In genomic region chr4:156108606-156109546, GRCm38 (mm10) we compare ENCODE assay signal across 8 mouse cellular contexts. TPM values are rescaled to one million over a fixed set of nuclear protein-coding genes. Genes with fewer than 3 reads are reported as not detected.
DNase-seq lines count a peak whose midpoint lies in the region; ATAC-seq lines count a peak whose summit lies in the region.

No protein-coding gene starts in this region.

- H3K27ac ChIP-seq in forebrain, embryonic 11.5 days (ENCODE audit: low read depth, low read length) = peak overlapping the region; percentile 76
- H3K27ac ChIP-seq in hindbrain, embryonic 11.5 days (ENCODE audit: low read depth, low read length) = peak overlapping the region; percentile 58
- peak overlapping the region; percentile 42; the same call in 1 of the 2 replicates for H3K27ac ChIP-seq in limb, embryonic 11.5 days (replicated peaks; ENCODE audit: low read depth, low read length)
- H3K27ac ChIP-seq in midbrain, embryonic 11.5 days (ENCODE audit: low read depth, low read length) = peak overlapping the region; percentile 51; the same call in 1 of the 2 replicates
- peak overlapping the region; percentile 72; the same call in 1 of the 2 replicates for H3K27ac ChIP-seq in stomach, embryonic 14.5 days (ENCODE audit: low read length)

- H3K4me3 ChIP-seq in forebrain, embryonic 11.5 days (ENCODE audit: low read depth, low read length) = peak overlapping the region; percentile 68
- peak overlapping the region; percentile 81 for H3K4me3 ChIP-seq in hindbrain, embryonic 11.5 days (ENCODE audit: low read depth, low read length)
- peak overlapping the region; percentile 70 for H3K4me3 ChIP-seq in limb, embryonic 11.5 days (ENCODE audit: low read depth, low read length)
- H3K4me3 ChIP-seq in midbrain, embryonic 11.5 days (ENCODE audit: low read depth, low read length) = peak overlapping the region; percentile 77
- H3K4me3 ChIP-seq in stomach, embryonic 14.5 days (ENCODE audit: low read depth, low read length) = peak overlapping the region; percentile 87

- peak overlapping the region; percentile 50 for H3K4me2 ChIP-seq in forebrain, embryonic 11.5 days (ENCODE audit: low read depth, low read length, severe bottlenecking)
- H3K4me2 ChIP-seq in hindbrain, embryonic 11.5 days (replicated peaks; ENCODE audit: low read depth, low read length) = peak overlapping the region; percentile 43
- H3K4me2 ChIP-seq in limb, embryonic 11.5 days (ENCODE audit: low read depth, severe bottlenecking) = peak overlapping the region; percentile 44
- H3K4me2 ChIP-seq in midbrain, embryonic 11.5 days = peak overlapping the region; percentile 45
- H3K4me2 ChIP-seq in stomach, embryonic 14.5 days (replicated peaks; ENCODE audit: low read depth, low read length) = peak overlapping the region; percentile 27

- 33% methylated on average over 13 of the region's 13 CpGs for WGBS in forebrain, embryonic 11.5 days
- WGBS in hindbrain, embryonic 11.5 days = 31% methylated on average over 13 of the region's 13 CpGs
- 34% methylated on average over 13 of the region's 13 CpGs for WGBS in limb, embryonic 11.5 days
- 36% methylated on average over 13 of the region's 13 CpGs for WGBS in midbrain, embryonic 11.5 days
- 19% methylated on average over 13 of the region's 13 CpGs for WGBS in stomach, embryonic 14.5 days

- no peaks in the 10 kb centered on the region for H3K36me3 ChIP-seq in forebrain, embryonic 11.5 days (ENCODE audit: control insufficient read depth, insufficient read depth, low read length)
- H3K36me3 ChIP-seq in hindbrain, embryonic 11.5 days (ENCODE audit: control insufficient read depth, insufficient read depth, low read length) = no peaks in the 10 kb centered on the region
- H3K36me3 ChIP-seq in limb, embryonic 11.5 days (ENCODE audit: control insufficient read depth, insufficient read depth, low read length) = no peaks in the 10 kb centered on the region
- H3K36me3 ChIP-seq in midbrain, embryonic 11.5 days (ENCODE audit: control insufficient read depth, insufficient read depth, low read length) = no peaks in the 10 kb centered on the region
- H3K36me3 ChIP-seq in stomach, embryonic 14.5 days (ENCODE audit: control insufficient read depth, insufficient read depth, low read length) = no peaks in the 10 kb centered on the region

- H3K4me1 ChIP-seq in forebrain, embryonic 11.5 days (replicated peaks; ENCODE audit: control insufficient read depth, insufficient read depth, low read length) = peaks cover 4% of the 10 kb centered on the region; the same call in 1 of the 2 replicates
- H3K4me1 ChIP-seq in hindbrain, embryonic 11.5 days (replicated peaks; ENCODE audit: control insufficient read depth, insufficient read depth, low read length) = no peaks in the 10 kb centered on the region
- no peaks in the 10 kb centered on the region for H3K4me1 ChIP-seq in limb, embryonic 11.5 days (ENCODE audit: control insufficient read depth, insufficient read depth, low read length)
- H3K4me1 ChIP-seq in midbrain, embryonic 11.5 days (ENCODE audit: control insufficient read depth, insufficient read depth, low read length) = peaks cover 5% of the 10 kb centered on the region
- H3K4me1 ChIP-seq in stomach, embryonic 14.5 days (ENCODE audit: control insufficient read depth, insufficient read depth, low read length) = no peaks in the 10 kb centered on the region

- H3K9me3 ChIP-seq in forebrain, embryonic 11.5 days (ENCODE audit: control insufficient read depth, low read length) = no peaks in the 10 kb centered on the region
- H3K9me3 ChIP-seq in hindbrain, embryonic 11.5 days (ENCODE audit: control insufficient read depth, low read length) = no peaks in the 10 kb centered on the region
- no peaks in the 10 kb centered on the region for H3K9me3 ChIP-seq in limb, embryonic 11.5 days (ENCODE audit: control insufficient read depth, low read length)
- H3K9me3 ChIP-seq in midbrain, embryonic 11.5 days (ENCODE audit: control insufficient read depth, low read length) = no peaks in the 10 kb centered on the region
- H3K9me3 ChIP-seq in stomach, embryonic 14.5 days (ENCODE audit: control insufficient read depth, low read depth, low read length) = no peaks in the 10 kb centered on the region

- peak; percentile 45; the same call in 1 of the 2 replicates for ATAC-seq in forebrain, embryonic 11.5 days (replicated peaks; ENCODE audit: low FRiP score)
- ATAC-seq in hindbrain, embryonic 11.5 days (ENCODE audit: low FRiP score) = peak; percentile 58
- ATAC-seq in limb, embryonic 11.5 days (ENCODE audit: insufficient number of reproducible peaks, low FRiP score, low TSS enrichment, low read depth) = peak; percentile 55
- ATAC-seq in midbrain, embryonic 11.5 days (ENCODE audit: low FRiP score) = peak; percentile 39
- ATAC-seq in stomach, embryonic 14.5 days (ENCODE audit: insufficient number of reproducible peaks, insufficient read depth, low FRiP score, low read depth) = 0 out of 2 replicates have a peak, but pooled peaks have one; percentile 14

- DNase-seq in layer of hippocampus, adult 11-12 months (ENCODE audit: low spot score) = peak; percentile 9
- no peak for DNase-seq in layer of hippocampus, postnatal 25 days (ENCODE audit: extremely low spot score in 1 of 2, low spot score in 1 of 2)
- DNase-seq in c-Kit-positive CD71-positive TER-119-negative erythroid progenitor cells, embryonic 14.5 days (ENCODE audit: low read depth) = peak; percentile 42
- peak; percentile 73 for DNase-seq in forebrain, embryonic 11.5 days (ENCODE audit: low spot score)
- DNase-seq in hindbrain, embryonic 11.5 days (ENCODE audit: low spot score) = peak; percentile 71
- peak; percentile 71 for DNase-seq in limb, embryonic 11.5 days (ENCODE audit: low spot score)
- peak; percentile 85 for DNase-seq in midbrain, embryonic 11.5 days (ENCODE audit: low spot score, missing footprints)

- H3K27me3 ChIP-seq in forebrain, embryonic 11.5 days (ENCODE audit: control insufficient read depth, insufficient read depth, low read length) = no peaks in the 10 kb centered on the region
- H3K27me3 ChIP-seq in hindbrain, embryonic 11.5 days (ENCODE audit: control insufficient read depth, insufficient read depth, low read length) = no peaks in the 10 kb centered on the region
- no peaks in the 10 kb centered on the region for H3K27me3 ChIP-seq in limb, embryonic 11.5 days (ENCODE audit: control insufficient read depth, insufficient read depth, low read length)
- no peaks in the 10 kb centered on the region for H3K27me3 ChIP-seq in midbrain, embryonic 11.5 days (ENCODE audit: control insufficient read depth, insufficient read depth, low read length)
- H3K27me3 ChIP-seq in stomach, embryonic 14.5 days (ENCODE audit: control insufficient read depth, insufficient read depth, low read length) = no peaks in the 10 kb centered on the region

- peak overlapping the region; percentile 64 for H3K9ac ChIP-seq in forebrain, embryonic 11.5 days (ENCODE audit: low read length)
- H3K9ac ChIP-seq in hindbrain, embryonic 11.5 days (ENCODE audit: low read depth, low read length) = peak overlapping the region; percentile 42
- H3K9ac ChIP-seq in limb, embryonic 11.5 days (ENCODE audit: low read length) = peak overlapping the region; percentile 71
- H3K9ac ChIP-seq in midbrain, embryonic 11.5 days (ENCODE audit: low read length) = peak overlapping the region; percentile 58
- peak overlapping the region; percentile 45 for H3K9ac ChIP-seq in stomach, embryonic 14.5 days (replicated peaks; ENCODE audit: low read depth, low read length)

RNA-seq across cellular contexts. Expression of gene 9430015G10Rik, which starts 0.9 kb away (rescaled TPM):
- total RNA-seq in layer of hippocampus, postnatal 25 days (2021) = 10 to 100 TPM; 21.6 to 30.3 TPM
- polyA plus RNA-seq in forebrain, embryonic 11.5 days (2014; fragmentation: Nextera tagmentation; extraction: Ambion mirVana) = 83.6 and 84.0 TPM in 2 replicates
- 44.0 and 44.4 TPM in 2 replicates for polyA plus RNA-seq in hindbrain, embryonic 11.5 days (2014; fragmentation: Nextera tagmentation; extraction: Ambion mirVana)
- polyA plus RNA-seq in limb, embryonic 11.5 days (2014; fragmentation: Nextera tagmentation; extraction: Ambion mirVana) = 61.9 and 71.4 TPM in 2 replicates
- 49.5 and 55.7 TPM in 2 replicates for polyA plus RNA-seq in midbrain, embryonic 11.5 days (2014; fragmentation: Nextera tagmentation; extraction: Ambion mirVana)
- 35.9 and 38.4 TPM in 2 replicates for polyA plus RNA-seq in stomach, embryonic 14.5 days (2014; fragmentation: Nextera tagmentation; extraction: Ambion mirVana)

RNA-seq across cellular contexts. Expression of gene Rnf223, which starts 21.4 kb away (rescaled TPM):
- under 1 TPM; 0.59 to 0.89 TPM for total RNA-seq in layer of hippocampus, postnatal 25 days (2021)
- polyA plus RNA-seq in forebrain, embryonic 11.5 days (2014; fragmentation: Nextera tagmentation; extraction: Ambion mirVana) = 1.0 and 1.2 TPM in 2 replicates
- polyA plus RNA-seq in hindbrain, embryonic 11.5 days (2014; fragmentation: Nextera tagmentation; extraction: Ambion mirVana) = 0.73 and 0.76 TPM in 2 replicates
- 0.81 and 1.0 TPM in 2 replicates for polyA plus RNA-seq in limb, embryonic 11.5 days (2014; fragmentation: Nextera tagmentation; extraction: Ambion mirVana)
- polyA plus RNA-seq in midbrain, embryonic 11.5 days (2014; fragmentation: Nextera tagmentation; extraction: Ambion mirVana) = 0.54 and 0.75 TPM in 2 replicates
- polyA plus RNA-seq in stomach, embryonic 14.5 days (2014; fragmentation: Nextera tagmentation; extraction: Ambion mirVana) = 0.19 and 0.45 TPM in 2 replicates

RNA-seq across cellular contexts. Expression of gene Ttll10, which starts 49.7 kb away (rescaled TPM):
- under 1 TPM; 0.12 to 0.31 TPM for total RNA-seq in layer of hippocampus, postnatal 25 days (2021)
- 0.23 and 0.33 TPM in 2 replicates for polyA plus RNA-seq in forebrain, embryonic 11.5 days (2014; fragmentation: Nextera tagmentation; extraction: Ambion mirVana)
- 0.10 TPM in 1 of 2 replicates, not detected in the other for polyA plus RNA-seq in hindbrain, embryonic 11.5 days (2014; fragmentation: Nextera tagmentation; extraction: Ambion mirVana)
- 0.33 and 0.55 TPM in 2 replicates for polyA plus RNA-seq in limb, embryonic 11.5 days (2014; fragmentation: Nextera tagmentation; extraction: Ambion mirVana)
- polyA plus RNA-seq in midbrain, embryonic 11.5 days (2014; fragmentation: Nextera tagmentation; extraction: Ambion mirVana) = 0.15 TPM in 1 of 2 replicates, not detected in the other
- 6.0 and 6.2 TPM in 2 replicates for polyA plus RNA-seq in stomach, embryonic 14.5 days (2014; fragmentation: Nextera tagmentation; extraction: Ambion mirVana)

Comparison
In these comparisons a context has a peak if more than half of its experiments do, and no peak if none do; other contexts are left out.
1. DNase-seq: peak in layer of hippocampus, adult 11-12 months (single experiment), c-Kit-positive CD71-positive TER-119-negative erythroid progenitor cells, embryonic 14.5 days (single experiment), forebrain, embryonic 11.5 days (single experiment), hindbrain, embryonic 11.5 days (single experiment), limb, embryonic 11.5 days (single experiment) and midbrain, embryonic 11.5 days (single experiment); none in layer of hippocampus, postnatal 25 days (0 of 2).
2. Peak in every context shown above with its lines, with median percentiles within 50 percentile points of each other: ATAC-seq, H3K27ac ChIP-seq, H3K4me2 ChIP-seq, H3K4me3 ChIP-seq and H3K9ac ChIP-seq.